Mouse (Mus musculus) heart, embryonic 11.5 days (tissue): Measurements from ENCODE around the gene Rsph3b. TPM values are rescaled to one million over a fixed set of nuclear protein-coding genes. Genes with fewer than 3 reads are reported as not detected.
"Not testable (repeated sequence)": the region's sequence is repeated elsewhere in the genome, so short reads cannot be mapped to it uniquely, and the experiment has no call there.

ENCODE experiments used
- ATAC-seq: fragments of 200-750 bp; cut with Nextera tagmentation; replicated peaks from 2 replicates; pipeline ENCODE4 v1.8.0; 2017; ENCODE audit warnings: moderate library complexity; ENCODE audit not compliant: insufficient number of reproducible peaks, low FRiP score, low TSS enrichment
- H3K27ac ChIP-seq: fragments of 300-500 bp; sonication (generic); 2 replicates; pipeline ENCODE4 v1.5.1; 2014; ENCODE audit warnings: mild to moderate bottlenecking, low read depth, low read length
- H3K27me3 ChIP-seq: fragments of 300-500 bp; sonication (generic); 2 replicates; pipeline ENCODE4 v1.6.1; 2014; ENCODE audit warnings: mild to moderate bottlenecking, low read length, mixed read lengths; ENCODE audit not compliant: control insufficient read depth, insufficient read depth
- H3K36me3 ChIP-seq: fragments of 300-500 bp; sonication (generic); 2 replicates; pipeline ENCODE4 v1.6.1; 2014; ENCODE audit warnings: mild to moderate bottlenecking, low read length, moderate library complexity, mixed read lengths; ENCODE audit not compliant: control insufficient read depth, insufficient read depth
- H3K4me1 ChIP-seq: fragments of 300-500 bp; sonication (generic); 2 replicates; pipeline ENCODE4 v1.6.1; 2014; ENCODE audit warnings: low read length; ENCODE audit not compliant: control insufficient read depth, insufficient read depth
- H3K4me2 ChIP-seq: fragments of 300-500 bp; sonication (generic); 2 replicates; pipeline ENCODE4 v1.6.1; 2014; ENCODE audit warnings: mild to moderate bottlenecking, moderate library complexity
- H3K4me3 ChIP-seq: fragments of 300-500 bp; sonication (generic); 2 replicates; pipeline ENCODE4 v1.5.1; 2014; ENCODE audit warnings: low read depth, low read length
- H3K9ac ChIP-seq: fragments of 300-500 bp; sonication (generic); 2 replicates; pipeline ENCODE4 v1.6.1; 2014; ENCODE audit warnings: mild to moderate bottlenecking, low read depth, low read length, moderate library complexity
- H3K9me3 ChIP-seq: fragments of 300-500 bp; sonication (generic); replicated peaks from 2 replicates; pipeline ENCODE4 v1.6.1; 2016; ENCODE audit warnings: low read length; ENCODE audit not compliant: control insufficient read depth
- WGBS: fragments of 180-500 bp; shearing (Covaris S2); extraction: QIAGEN DNeasy Blood & Tissue Kit; methylation state at CpG from one replicate; pipeline ENCODE4 v1.1.7; 2014; ENCODE audit not compliant: insufficient replicate concordance; 5-methylcytosine and 5-hydroxymethylcytosine counted together
- polyA plus RNA-seq: library from polyadenylated mRNA; unstranded; fragments of >200 nt; fragmentation: Nextera tagmentation; extraction: Ambion mirVana; gene quantifications from 2 replicates; pipeline ENCODE4 v1.2.1, GENCODE M21; 2014

Gene Rsph3b
- polyA plus RNA-seq, 1 experiment from 2014 or later: 60.4 TPM

DNA sequence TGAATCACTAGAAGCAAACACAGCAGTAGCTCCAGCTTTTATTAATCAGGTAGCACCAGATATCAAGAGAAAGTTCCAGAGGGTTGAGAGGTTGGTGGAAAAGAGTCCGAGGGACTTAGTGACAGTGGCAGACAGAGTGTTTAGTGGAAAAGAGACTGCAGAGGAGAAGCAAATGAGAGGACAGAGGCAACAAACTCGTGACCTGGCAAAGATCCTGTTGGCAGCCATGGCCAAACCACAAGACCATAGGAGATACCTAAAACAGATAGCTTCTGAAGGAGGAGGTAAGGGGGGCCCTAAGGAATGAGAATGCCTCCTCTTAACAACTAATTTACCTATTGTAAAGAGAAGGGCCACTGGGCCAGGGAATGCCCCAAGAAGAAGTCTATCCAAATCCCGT is 29.1 kb downstream of the Rsph3b start:
- not testable (repeated sequence) for H3K4me3 ChIP-seq, H3K27me3 ChIP-seq, H3K9ac ChIP-seq, ATAC-seq, H3K9me3 ChIP-seq, H3K27ac ChIP-seq, H3K4me2 ChIP-seq, H3K36me3 ChIP-seq, H3K4me1 ChIP-seq
- WGBS: 82% methylated on average over 3 of the region's 3 CpGs

DNA sequence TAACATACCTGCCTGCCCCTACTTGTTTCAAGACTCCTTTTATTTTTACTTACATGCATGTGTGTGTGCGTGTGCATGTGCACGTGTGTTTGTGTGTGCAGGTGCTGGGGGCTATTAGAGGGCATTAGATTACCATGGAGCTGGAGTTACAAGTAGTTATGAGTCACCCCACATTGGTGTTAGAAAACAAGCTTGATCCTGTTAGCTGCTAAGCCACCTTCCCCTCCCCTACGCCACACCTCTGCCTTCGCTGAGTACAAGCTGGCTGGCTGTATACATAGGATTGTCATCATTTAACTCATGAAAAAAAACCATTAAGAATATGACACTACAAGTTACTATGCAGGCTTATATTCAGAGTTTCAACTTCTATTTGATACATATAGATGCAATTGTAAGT is 33.2 kb downstream of the Rsph3b start:
- ATAC-seq, H3K4me1 ChIP-seq, H3K4me3 ChIP-seq, H3K27ac ChIP-seq, H3K36me3 ChIP-seq, H3K4me2 ChIP-seq, H3K9me3 ChIP-seq, H3K9ac ChIP-seq, H3K27me3 ChIP-seq: not testable (repeated sequence)
- WGBS: 79% methylated on average over 2 of the region's 4 CpGs

DNA sequence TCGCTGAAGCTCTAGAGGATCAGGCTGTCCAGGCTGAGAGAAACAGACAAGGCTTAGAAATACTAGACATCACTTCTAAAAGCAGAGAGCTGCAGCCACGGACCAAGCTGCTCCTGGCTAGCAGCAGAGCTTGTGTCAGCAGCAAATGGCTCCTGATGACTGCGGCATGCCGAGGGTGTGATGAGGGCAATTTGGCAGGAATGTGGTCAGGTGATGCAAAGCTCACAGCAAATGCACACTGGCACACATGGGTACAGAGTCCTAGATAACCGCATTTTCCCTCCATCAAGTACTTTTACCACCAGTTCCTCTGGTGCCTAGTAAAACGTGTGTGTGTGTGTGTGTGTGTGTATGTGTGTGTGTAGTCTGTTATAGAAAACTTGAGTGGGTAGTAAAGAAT is 34.4 kb downstream of the Rsph3b start:
- H3K4me1 ChIP-seq, H3K9me3 ChIP-seq, H3K27ac ChIP-seq, H3K9ac ChIP-seq, H3K27me3 ChIP-seq, H3K4me2 ChIP-seq, H3K4me3 ChIP-seq, ATAC-seq, H3K36me3 ChIP-seq: not testable (repeated sequence)
- 55% methylated on average over 1 of the region's 6 CpGs for WGBS

DNA sequence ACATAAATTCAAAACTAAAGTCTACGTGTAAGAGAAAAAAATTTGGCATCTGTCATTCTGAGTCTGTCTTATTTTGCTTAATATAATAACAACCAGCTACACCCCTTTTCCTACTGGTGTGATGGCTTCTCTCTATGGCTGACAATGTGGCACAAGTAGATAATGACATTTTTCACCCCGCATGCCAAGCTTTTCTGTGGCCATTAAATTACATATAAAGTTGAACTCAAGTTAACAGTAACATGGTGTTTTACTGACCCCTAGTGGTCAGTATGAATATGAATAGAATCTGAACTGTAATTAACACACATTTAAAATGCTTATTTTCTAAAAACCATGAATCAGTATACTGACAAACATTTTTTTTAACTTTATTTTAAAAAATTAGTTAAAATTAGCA is 48.1 kb downstream of the Rsph3b start:
- H3K4me3 ChIP-seq, H3K36me3 ChIP-seq, ATAC-seq, H3K27ac ChIP-seq, H3K9ac ChIP-seq, H3K4me2 ChIP-seq, H3K9me3 ChIP-seq, H3K27me3 ChIP-seq, H3K4me1 ChIP-seq: not testable (repeated sequence)
- WGBS: 82% methylated on average over 1 of the region's 2 CpGs

DNA sequence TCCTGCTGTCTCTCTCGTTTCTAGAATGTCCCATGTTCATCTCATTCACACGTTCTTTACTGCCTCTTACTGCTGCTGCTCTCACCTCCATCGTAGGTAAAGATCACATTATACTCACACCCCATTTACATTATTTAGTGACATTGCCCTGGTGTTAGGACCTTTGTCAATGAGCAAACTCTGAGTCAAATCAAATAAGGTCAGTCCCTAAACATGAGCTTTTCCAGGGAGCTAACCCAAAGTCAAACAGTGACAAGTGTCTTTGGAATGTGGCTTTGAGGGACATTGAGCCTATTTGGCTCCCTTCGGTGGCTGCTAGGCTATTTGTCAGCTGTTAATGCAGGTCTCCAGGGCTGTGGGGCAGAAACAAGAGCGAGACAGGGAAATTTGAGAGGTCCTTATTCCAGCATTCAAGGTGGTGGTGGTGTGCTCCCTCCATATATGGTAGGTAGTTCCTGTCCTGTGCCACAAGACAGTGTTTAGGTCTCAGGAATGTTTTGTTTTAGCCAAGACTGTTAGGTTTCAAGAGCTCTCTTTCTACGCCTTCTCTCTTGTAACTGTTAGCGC is 50.4 kb downstream of the Rsph3b start:
- H3K36me3 ChIP-seq, H3K4me3 ChIP-seq, H3K4me2 ChIP-seq, ATAC-seq, H3K27me3 ChIP-seq, H3K9me3 ChIP-seq, H3K27ac ChIP-seq, H3K4me1 ChIP-seq, H3K9ac ChIP-seq: not testable (repeated sequence)
- WGBS: 41% methylated on average over 7 of the region's 7 CpGs

DNA sequence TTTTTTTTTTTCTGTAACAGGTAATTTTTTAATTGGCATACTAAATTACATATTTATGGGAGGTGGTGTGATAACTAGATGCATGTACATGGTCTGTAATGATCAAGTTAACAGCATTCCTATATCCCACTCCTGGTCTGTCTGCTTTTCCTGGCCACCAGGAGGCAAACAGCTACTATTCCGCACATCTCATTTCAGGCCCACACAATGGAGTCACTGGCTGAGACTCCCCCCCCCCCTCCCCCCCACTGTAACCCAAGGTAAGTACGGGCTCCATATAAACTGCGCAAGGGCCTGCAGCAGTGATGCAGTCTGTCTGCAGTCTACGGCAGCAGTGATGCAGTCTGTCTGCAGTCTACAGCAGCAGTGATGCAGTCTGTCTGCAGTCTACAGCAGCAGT is 51.7 kb downstream of the Rsph3b start:
- Histone ChIP-seq H3K36me3 (no peaks in the 10 kb centered on the region), H3K9ac (no peak overlapping the region), H3K4me2 (no peak overlapping the region), H3K4me3 (no peak overlapping the region), H3K27ac (no peak overlapping the region), H3K4me1 (no peaks in the 10 kb centered on the region), H3K27me3 (no peaks in the 10 kb centered on the region), H3K9me3 (no peaks in the 10 kb centered on the region)
- no peak for ATAC-seq
- WGBS: 82% methylated on average over 4 of the region's 4 CpGs

DNA sequence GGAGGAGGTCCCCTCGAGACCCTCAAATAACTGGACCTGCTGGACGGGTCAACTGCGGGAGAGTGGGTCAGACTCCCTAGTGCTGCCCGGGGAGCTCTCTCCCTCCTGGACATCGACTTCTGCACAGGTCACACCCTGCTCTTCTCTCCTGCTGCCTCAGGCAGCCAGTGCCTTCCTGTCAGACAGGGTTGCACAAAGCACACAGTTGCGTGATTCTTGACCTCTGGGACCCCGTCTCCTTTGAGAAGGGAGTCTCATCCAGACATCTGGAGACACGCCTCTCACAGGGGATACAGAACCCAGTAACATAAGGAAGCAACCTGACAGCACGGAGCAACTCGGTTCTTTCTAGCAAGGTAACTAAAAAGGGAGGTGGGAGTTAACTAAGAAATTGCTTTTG is 55.1 kb downstream of the Rsph3b start:
- no peak for ATAC-seq
- WGBS: 80% methylated on average over 10 of the region's 10 CpGs
- H3K4me2 ChIP-seq: no peak overlapping the region
- H3K4me3 ChIP-seq: no peak overlapping the region
- H3K9ac ChIP-seq: no peak overlapping the region
- H3K9me3 ChIP-seq: no peaks in the 10 kb centered on the region
- no peaks in the 10 kb centered on the region for H3K36me3 ChIP-seq
- no peak overlapping the region for H3K27ac ChIP-seq
- no peaks in the 10 kb centered on the region for H3K27me3 ChIP-seq
- H3K4me1 ChIP-seq: no peaks in the 10 kb centered on the region

DNA sequence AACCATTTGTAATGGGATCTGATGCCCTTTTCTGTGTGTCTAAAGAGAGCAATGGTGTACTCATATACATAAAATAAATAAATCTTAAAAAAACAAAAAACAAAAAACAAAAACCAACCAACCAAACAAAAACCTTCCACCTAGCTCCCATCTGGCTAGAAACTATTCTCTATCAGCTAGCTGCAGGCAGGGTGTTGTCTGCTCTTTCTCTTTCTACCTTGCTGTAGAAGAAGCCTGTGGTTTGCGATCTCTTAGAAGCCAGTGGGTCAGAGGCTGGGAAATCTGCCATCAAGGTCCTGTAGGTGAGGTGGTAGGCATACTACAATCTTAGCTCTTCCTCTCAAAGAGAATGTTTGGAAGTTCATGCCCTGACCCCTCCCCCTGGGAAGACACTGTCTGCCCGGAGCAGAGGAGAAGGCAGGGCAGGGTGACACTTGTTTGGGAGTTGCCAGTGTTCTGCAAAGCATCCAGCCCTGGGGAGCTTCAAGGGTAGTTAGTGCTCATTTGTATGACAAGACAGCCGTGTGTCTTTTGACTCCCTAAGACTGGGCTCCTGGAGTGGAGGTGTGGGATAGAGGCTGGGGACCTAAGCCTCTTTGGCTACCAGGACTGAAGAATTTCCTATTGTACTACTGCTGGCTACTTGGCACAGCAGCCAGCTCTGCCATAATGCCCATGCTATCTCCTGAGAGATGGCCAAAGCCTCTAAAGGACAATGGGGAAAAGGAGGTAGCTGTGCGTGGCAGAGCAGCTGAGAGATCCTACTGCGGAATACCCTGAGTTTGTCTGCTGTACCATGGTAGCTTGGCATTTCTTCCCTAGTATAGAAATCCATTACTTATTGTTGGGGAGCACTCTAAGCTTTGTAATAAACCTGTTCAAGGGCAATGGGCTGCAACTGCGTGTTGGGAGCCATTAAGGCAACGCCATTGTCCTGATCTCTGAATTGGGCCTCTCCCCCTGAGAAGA is 56.2 kb downstream of the Rsph3b start:
- Histone ChIP-seq H3K27me3 (no peaks in the 10 kb centered on the region), H3K4me1 (no peaks in the 10 kb centered on the region)

DNA sequence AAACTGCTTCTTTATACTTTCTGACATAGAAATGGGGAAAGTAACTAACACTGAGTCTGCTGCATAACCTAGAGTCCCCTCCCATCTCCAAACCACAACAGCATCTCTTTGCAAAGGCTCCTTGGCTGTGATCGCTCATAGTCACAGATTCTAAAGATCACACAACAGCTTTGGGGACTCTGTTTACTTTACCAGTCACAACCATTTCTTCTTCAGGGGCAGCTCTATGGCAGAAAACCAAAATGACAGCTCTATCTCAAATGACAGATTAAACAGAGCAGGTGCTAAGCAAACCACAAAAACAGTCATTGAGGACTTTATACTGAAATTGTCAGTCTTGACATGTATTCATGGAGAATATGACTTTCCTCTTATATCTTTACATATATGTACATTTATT is 62.0 kb downstream of the Rsph3b start:
- Histone ChIP-seq H3K9me3 (no peaks in the 10 kb centered on the region), H3K27ac (no peak overlapping the region), H3K9ac (no peak overlapping the region), H3K4me3 (no peak overlapping the region), H3K4me1 (no peaks in the 10 kb centered on the region), H3K4me2 (no peak overlapping the region), H3K36me3 (no peaks in the 10 kb centered on the region), H3K27me3 (no peaks in the 10 kb centered on the region)
- WGBS: 76% methylated on average over 1 of the region's 1 CpGs
- no peak for ATAC-seq

More for the DNA sequence above, 56.2 kb downstream of the Rsph3b start:
- Histone ChIP-seq H3K4me3 (no peak overlapping the region), H3K27ac (no peak overlapping the region), H3K36me3 (no peaks in the 10 kb centered on the region), H3K9me3 (no peaks in the 10 kb centered on the region), H3K9ac (no peak overlapping the region), H3K4me2 (no peak overlapping the region)
- ATAC-seq: no peak
- 70% methylated on average over 7 of the region's 7 CpGs for WGBS
